Comparison of ENCODE assay signal across 13 mouse cellular contexts in the genomic region with DNA sequence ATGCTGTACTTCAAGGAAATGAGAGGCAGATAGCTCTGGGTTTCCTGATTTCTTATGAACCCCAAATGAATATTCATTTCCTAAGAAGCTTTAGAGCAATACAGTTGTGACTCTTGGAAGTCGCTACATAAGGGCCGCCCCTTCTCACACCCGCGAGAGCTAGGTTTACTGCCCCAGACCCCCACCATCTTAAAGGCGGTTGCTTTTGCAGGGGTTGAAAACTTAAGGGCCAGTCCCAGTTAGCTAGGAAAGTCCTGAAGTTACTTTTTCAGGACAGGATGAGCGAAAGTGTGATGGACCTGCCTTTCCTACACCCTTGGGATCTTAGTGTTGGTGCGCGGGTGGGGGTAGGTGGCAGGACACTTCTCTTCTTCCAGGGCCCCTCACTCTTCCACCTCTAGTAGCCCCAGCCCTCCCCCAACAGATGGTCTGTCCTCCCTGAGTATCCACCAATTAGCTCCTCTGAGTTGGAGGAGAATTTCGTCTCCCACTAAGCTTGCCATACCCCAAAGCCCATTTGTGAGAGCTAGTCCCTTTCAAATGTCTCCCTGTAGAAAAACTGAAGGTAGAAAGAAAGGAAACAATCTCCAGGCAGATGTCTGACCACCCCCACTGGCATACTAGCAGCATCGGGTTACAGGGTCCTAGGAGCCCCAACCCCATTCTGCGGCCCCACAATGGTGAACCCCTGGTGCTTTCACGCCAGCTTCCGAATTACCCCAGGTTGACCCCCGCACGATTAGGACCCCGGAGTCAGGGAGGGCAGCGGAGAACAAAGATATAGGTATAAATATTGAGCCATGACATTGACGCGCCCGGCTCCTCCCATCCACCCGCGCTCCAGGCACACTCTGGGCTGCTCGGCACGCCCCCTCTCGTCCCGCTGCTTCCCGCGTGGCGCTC. TPM values are rescaled to one million over a fixed set of nuclear protein-coding genes. Genes with fewer than 3 reads are reported as not detected.
DNase-seq lines count a peak whose midpoint lies in the region; ATAC-seq lines count a peak whose summit lies in the region.
"Not testable (repeated sequence)": the region's sequence is repeated elsewhere in the genome, so short reads cannot be mapped to it uniquely, and the experiment has no call there.
"Had no signal": no experiment of that assay in that cellular context is flagged by ENCODE, and none has a peak within 500 bp of the region (broad histone marks: within the 10 kb centered on the region; RNA-seq: fewer than 3 reads in every experiment).

No protein-coding gene starts in this region.

- WGBS in embryonic facial prominence, embryonic 14.5 days = 7% methylated on average over 17 of the region's 29 CpGs
- WGBS in intestine, embryonic 15.5 days = 5% methylated on average over 24 of the region's 29 CpGs
- 7% methylated on average over 27 of the region's 29 CpGs for WGBS in lung, embryonic 15.5 days

- not testable (repeated sequence) for H3K27ac ChIP-seq in embryonic facial prominence, embryonic 14.5 days (replicated peaks; ENCODE audit: low read depth, low read length); intestine, embryonic 15.5 days; lung, embryonic 15.5 days

- peak; percentile 18 for DNase-seq in adrenal gland, postnatal 10 days
- not testable (repeated sequence) for DNase-seq in embryonic facial prominence, embryonic 14.5 days (ENCODE audit: low spot score)
- DNase-seq in gastrocnemius, postnatal 4 days (ENCODE audit: low spot score in 2 of 2) = peak; percentile 22 to 33
- DNase-seq in layer of hippocampus, postnatal 36 days = peak; percentile 37 to 46
- peak; percentile 49 for DNase-seq in ovary, postnatal 10 days (ENCODE audit: low spot score)
- peak; percentile 9 for DNase-seq in thymus, postnatal 4 days

- H3K4me2 ChIP-seq in embryonic facial prominence, embryonic 14.5 days (ENCODE audit: low read depth, low read length) = peak overlapping the region; percentile 50
- H3K4me2 ChIP-seq in intestine, embryonic 15.5 days (replicated peaks) = peak overlapping the region; percentile 56
- peak overlapping the region; percentile 48 for H3K4me2 ChIP-seq in lung, embryonic 15.5 days

- not testable (repeated sequence) for H3K9ac ChIP-seq in embryonic facial prominence, embryonic 14.5 days (ENCODE audit: low read depth, low read length); intestine, embryonic 15.5 days; lung, embryonic 15.5 days

- peak overlapping the region; percentile 20; the same call in 1 of the 2 replicates for H3K4me3 ChIP-seq in embryonic facial prominence, embryonic 14.5 days (ENCODE audit: low read depth, low read length)
- H3K4me3 ChIP-seq in intestine, embryonic 15.5 days (replicated peaks) = peak overlapping the region; percentile 24; the same call in 1 of the 2 replicates
- not testable (repeated sequence) for H3K4me3 ChIP-seq in lung, embryonic 15.5 days

- H3K4me1 ChIP-seq in embryonic facial prominence, embryonic 14.5 days (ENCODE audit: control insufficient read depth, insufficient read depth, low read length); intestine, embryonic 15.5 days (replicated peaks); lung, embryonic 15.5 days: not testable (repeated sequence)

- not testable (repeated sequence) for H3K27me3 ChIP-seq in embryonic facial prominence, embryonic 14.5 days (replicated peaks; ENCODE audit: control insufficient read depth, insufficient read depth, low read length); intestine, embryonic 15.5 days (replicated peaks); lung, embryonic 15.5 days

- ATAC-seq in embryonic facial prominence, embryonic 14.5 days (ENCODE audit: low read depth) = peak; percentile 70
- ATAC-seq in intestine, embryonic 15.5 days = peak; percentile 73
- peak; percentile 59; the same call in 1 of the 2 replicates for ATAC-seq in lung, embryonic 15.5 days (ENCODE audit: borderline replicate concordance, extremely low read depth, low FRiP score, low TSS enrichment)

- not testable (repeated sequence) for H3K9me3 ChIP-seq in embryonic facial prominence, embryonic 14.5 days (ENCODE audit: control insufficient read depth, low read length); intestine, embryonic 15.5 days; lung, embryonic 15.5 days

- H3K36me3 ChIP-seq in embryonic facial prominence, embryonic 14.5 days (ENCODE audit: control insufficient read depth, insufficient read depth, low read length); intestine, embryonic 15.5 days; lung, embryonic 15.5 days: not testable (repeated sequence)

RNA-seq across cellular contexts. Expression of gene Gm2832, which starts 14.5 kb away (rescaled TPM):
- under 1 TPM in 1 of 2 experiments, not detected in 1; 0.30 TPM for total RNA-seq in adrenal gland, postnatal 10 days (2021)
- 0.13 TPM in 1 of 2 replicates, not detected in the other for polyA plus RNA-seq in embryonic facial prominence, embryonic 14.5 days (2014; fragmentation: Nextera tagmentation; extraction: Ambion mirVana)
- total RNA-seq in gastrocnemius, postnatal 4 days (2021) = not detected
- 0.08 TPM in 1 of 2 replicates, not detected in the other for polyA plus RNA-seq in intestine, embryonic 15.5 days (2015; fragmentation: Nextera tagmentation; extraction: Ambion mirVana)
- total RNA-seq in layer of hippocampus, postnatal 36 days (2021) = not detected
- not detected in 2 replicates for polyA plus RNA-seq in lung, embryonic 15.5 days (2015; fragmentation: Nextera tagmentation; extraction: Ambion mirVana)
- total RNA-seq: common myeloid progenitor, adult 5-6 weeks; heart, adult 8-10 months; megakaryocyte-erythroid progenitor cell, adult 5-6 weeks had no signal
- polyA plus RNA-seq: CD4-positive, CD25-positive, alpha-beta regulatory T cell, adult 4 months; spleen, adult 2 months had no signal
